Mouse (Mus musculus) lung, postnatal 0 days (tissue): ENCODE results near the gene Tcp1.

Source experiments
- CTCF ChIP-seq: IDR thresholded peaks from 2 replicates; pipeline ENCODE4 v1.5.1; 2016; ENCODE audit warnings: antibody characterized with exemption, mild to moderate bottlenecking
- EP300 ChIP-seq: IDR thresholded peaks from 2 replicates; pipeline ENCODE4 v1.6.1; 2016; ENCODE audit warnings: antibody characterized with exemption, mild to moderate bottlenecking, control low read depth

GRCm38 (mm10) chr17:12967173-12967572 lies 51.7 kb downstream of the Tcp1 start:
- TF ChIP-seq CTCF (no peak), EP300 (no peak)
